Mouse (Mus musculus): ENCODE results near the gene Txndc5. TPM values are rescaled to one million over a fixed set of nuclear protein-coding genes. Genes with fewer than 3 reads are reported as not detected.

Txndc5 gene
- total RNA-seq, 2 experiments from 2014 or later = 44.6 to 47.5 TPM

- TF ChIP-seq CTCF (conservative IDR thresholded peaks at IDR 0.05) = no peak
- DNase-seq (ENCODE audit: low spot score in 2 of 2) = no peak
These were observed 6.5 kb downstream of the Txndc5 start for GRCm38 (mm10) chr13:38522056-38522654.

GRCm38 (mm10) chr13:38520299-38520698 is 8.3 kb downstream of the Txndc5 start:
- DNase-seq (ENCODE audit: low spot score in 2 of 2) = no peak
- no peak for TF ChIP-seq CTCF (conservative IDR thresholded peaks at IDR 0.05)
- Histone ChIP-seq H3K4me3 (no peak overlapping the region), H3K27ac (no peak overlapping the region)

More at GRCm38 (mm10) chr13:38522056-38522654, 6.5 kb downstream of the Txndc5 start:
- no peak overlapping the region for H3K4me3 ChIP-seq
- H3K27ac ChIP-seq = no peak overlapping the region

- Histone ChIP-seq H3K4me3 (no peak overlapping the region), H3K27ac (no peak overlapping the region)
- TF ChIP-seq CTCF (conservative IDR thresholded peaks at IDR 0.05) = no peak
- no peak for DNase-seq (ENCODE audit: low spot score in 2 of 2)
These were observed 12.0 kb downstream of the Txndc5 start for GRCm38 (mm10) chr13:38516582-38516981.

GRCm38 (mm10) chr13:38515845-38516244 is 12.8 kb downstream of the Txndc5 start:
- no peak for DNase-seq (ENCODE audit: low spot score in 2 of 2)
- no peak overlapping the region for H3K4me3 ChIP-seq
- H3K27ac ChIP-seq = no peak overlapping the region
- TF ChIP-seq CTCF (conservative IDR thresholded peaks at IDR 0.05) = no peak

GRCm38 (mm10) chr13:38515431-38515830 is 13.2 kb downstream of the Txndc5 start:
- TF ChIP-seq CTCF (conservative IDR thresholded peaks at IDR 0.05) = no peak
- DNase-seq (ENCODE audit: low spot score in 2 of 2) = no peak
- H3K4me3 ChIP-seq = no peak overlapping the region
- H3K27ac ChIP-seq = no peak overlapping the region

- TF ChIP-seq CTCF (conservative IDR thresholded peaks at IDR 0.05) = no peak
- Histone ChIP-seq H3K4me3 (no peak overlapping the region), H3K27ac (no peak overlapping the region)
- no peak for DNase-seq (ENCODE audit: low spot score in 2 of 2)
These were observed 14.7 kb downstream of the Txndc5 start for GRCm38 (mm10) chr13:38513921-38514320.

GRCm38 (mm10) chr13:38511979-38512378 is 16.6 kb downstream of the Txndc5 start:
- DNase-seq (ENCODE audit: low spot score in 2 of 2) = no peak
- H3K27ac ChIP-seq = no peak overlapping the region
- no peak for TF ChIP-seq CTCF (conservative IDR thresholded peaks at IDR 0.05)
- no peak overlapping the region for H3K4me3 ChIP-seq

GRCm38 (mm10) chr13:38509681-38510341 is 18.8 kb downstream of the Txndc5 start:
- TF ChIP-seq CTCF (conservative IDR thresholded peaks at IDR 0.05) = no peak
- no peak for DNase-seq (ENCODE audit: low spot score in 2 of 2)
- no peak overlapping the region for H3K4me3 ChIP-seq
- 0 out of 2 replicates have a peak overlapping the region, but pooled peaks have one; percentile 7 for H3K27ac ChIP-seq

GRCm38 (mm10) chr13:38506936-38507335 is 21.7 kb downstream of the Txndc5 start:
- Histone ChIP-seq H3K27ac (no peak overlapping the region), H3K4me3 (no peak overlapping the region)
- TF ChIP-seq CTCF (conservative IDR thresholded peaks at IDR 0.05) = no peak
- no peak for DNase-seq (ENCODE audit: low spot score in 2 of 2)

- Histone ChIP-seq H3K27ac (no peak overlapping the region), H3K4me3 (no peak overlapping the region)
- TF ChIP-seq CTCF (conservative IDR thresholded peaks at IDR 0.05) = peak; percentile 68
- DNase-seq (ENCODE audit: low spot score in 2 of 2) = peak in 1 of 2 experiments; percentile 37
These were observed 22.3 kb downstream of the Txndc5 start for GRCm38 (mm10) chr13:38506320-38506719.

GRCm38 (mm10) chr13:38503137-38503849 is 25.3 kb downstream of the Txndc5 start:
- DNase-seq (ENCODE audit: low spot score in 2 of 2) = no peak
- no peak for TF ChIP-seq CTCF (conservative IDR thresholded peaks at IDR 0.05)
- H3K27ac ChIP-seq = no peak overlapping the region

GRCm38 (mm10) chr13:38501314-38501713 is 27.3 kb downstream of the Txndc5 start:
- DNase-seq (ENCODE audit: low spot score in 2 of 2) = no peak
- no peak overlapping the region for H3K4me3 ChIP-seq
- no peak overlapping the region for H3K27ac ChIP-seq
- TF ChIP-seq CTCF (conservative IDR thresholded peaks at IDR 0.05) = no peak

More at GRCm38 (mm10) chr13:38503137-38503849, 25.3 kb downstream of the Txndc5 start:
- no peak overlapping the region for H3K4me3 ChIP-seq

- no peak for TF ChIP-seq CTCF (conservative IDR thresholded peaks at IDR 0.05)
- no peak for DNase-seq (ENCODE audit: low spot score in 2 of 2)
- H3K27ac ChIP-seq = no peak overlapping the region
- no peak overlapping the region for H3K4me3 ChIP-seq
These were observed 31.9 kb downstream of the Txndc5 start for GRCm38 (mm10) chr13:38496715-38497114.

Data from layer of hippocampus, adult 2 months (tissue).